Mouse (Mus musculus) kidney, embryonic 14.5 days (tissue): ENCODE measurements at regions not wholly inside any gene's neighbourhood (a gene's known extent, or its start where the extent isn't known, plus 50 kb on each side); places are given as distances from the start of the nearest gene placed in this dataset.
"Not testable (repeated sequence)": the region's sequence is repeated elsewhere in the genome, so short reads cannot be mapped to it uniquely, and the experiment has no call there.

Experiments used
- ATAC-seq: fragments of 200-750 bp; cut with Nextera tagmentation; 2 replicates; pipeline ENCODE4 v1.8.0; 2017; ENCODE audit warnings: moderate number of reproducible peaks, mild to moderate bottlenecking, moderate TSS enrichment, moderate library complexity; ENCODE audit not compliant: low FRiP score, low TSS enrichment
- H3K27ac ChIP-seq: fragments of 300-500 bp; sonication (generic); 2 replicates; pipeline ENCODE4 v1.5.1; 2014; ENCODE audit warnings: low read depth, mild to moderate bottlenecking, low read length, moderate library complexity, mixed read lengths
- H3K27me3 ChIP-seq: fragments of 300-500 bp; sonication (generic); 2 replicates; pipeline ENCODE4 v1.6.1; 2014; ENCODE audit warnings: mild to moderate bottlenecking, low read length; ENCODE audit not compliant: control insufficient read depth, insufficient read depth
- H3K36me3 ChIP-seq: fragments of 300-500 bp; sonication (generic); 2 replicates; pipeline ENCODE4 v1.6.1; 2014; ENCODE audit warnings: low read length, mixed read lengths; ENCODE audit not compliant: control insufficient read depth, insufficient read depth
- H3K4me1 ChIP-seq: fragments of 300-500 bp; sonication (generic); 2 replicates; pipeline ENCODE4 v1.6.1; 2014; ENCODE audit warnings: low read length, mixed read lengths; ENCODE audit not compliant: control insufficient read depth, insufficient read depth
- H3K4me2 ChIP-seq: fragments of 300-500 bp; sonication (generic); replicated peaks from 2 replicates; pipeline ENCODE4 v1.6.1; 2014; ENCODE audit warnings: low read depth, mild to moderate bottlenecking, low read length
- H3K4me3 ChIP-seq: fragments of 300-500 bp; sonication (generic); 2 replicates; pipeline ENCODE4 v1.5.1; 2014; ENCODE audit warnings: mild to moderate bottlenecking, low read length
- H3K9ac ChIP-seq: fragments of 300-500 bp; sonication (generic); 2 replicates; pipeline ENCODE4 v1.6.1; 2014; ENCODE audit warnings: low read depth, mild to moderate bottlenecking, low read length, moderate library complexity
- H3K9me3 ChIP-seq: fragments of 300-500 bp; sonication (generic); 2 replicates; pipeline ENCODE4 v1.6.1; 2016; ENCODE audit warnings: low read length; ENCODE audit not compliant: control insufficient read depth
- WGBS: fragments of 180-500 bp; shearing (Covaris S2); extraction: QIAGEN DNeasy Blood & Tissue Kit; methylation state at CpG from one replicate; pipeline ENCODE4 v1.1.7; 2014; 5-methylcytosine and 5-hydroxymethylcytosine counted together

GRCm38 (mm10) chr15:3171774-3172173, 96.6 kb upstream of the Selenop start:
- Histone ChIP-seq H3K4me2 (no peak overlapping the region), H3K9ac (no peak overlapping the region), H3K4me3 (no peak overlapping the region), H3K27me3 (no peaks in the 10 kb centered on the region), H3K27ac (no peak overlapping the region), H3K36me3 (no peaks in the 10 kb centered on the region), H3K4me1 (no peaks in the 10 kb centered on the region), H3K9me3 (no peaks in the 10 kb centered on the region)
- ATAC-seq = no peak

- ATAC-seq = no peak
- no peaks in the 10 kb centered on the region for H3K27me3 ChIP-seq
- no peaks in the 10 kb centered on the region for H3K4me1 ChIP-seq
- H3K27ac ChIP-seq = no peak overlapping the region
- H3K4me2 ChIP-seq = no peak overlapping the region
- no peak overlapping the region for H3K4me3 ChIP-seq
- WGBS = 51% methylated on average over 2 of the region's 2 CpGs
- no peak overlapping the region for H3K9ac ChIP-seq
- H3K9me3 ChIP-seq = no peaks in the 10 kb centered on the region
- H3K36me3 ChIP-seq = no peaks in the 10 kb centered on the region
Measured at GRCm38 (mm10) chr15:3174072-3174471, 94.3 kb upstream of the Selenop start.

- H3K4me2 ChIP-seq = no peak overlapping the region
- H3K27me3 ChIP-seq = no peaks in the 10 kb centered on the region
- ATAC-seq = no peak
- 36% methylated on average over 2 of the region's 2 CpGs for WGBS
- no peak overlapping the region for H3K9ac ChIP-seq
- no peaks in the 10 kb centered on the region for H3K4me1 ChIP-seq
- H3K36me3 ChIP-seq = no peaks in the 10 kb centered on the region
- H3K27ac ChIP-seq = no peak overlapping the region
- no peaks in the 10 kb centered on the region for H3K9me3 ChIP-seq
- H3K4me3 ChIP-seq = no peak overlapping the region
Measured at GRCm38 (mm10) chr15:3174848-3175247, 93.5 kb upstream of the Selenop start.

- 80% methylated on average over 2 of the region's 2 CpGs for WGBS
- Histone ChIP-seq H3K27ac (no peak overlapping the region), H3K9ac (no peak overlapping the region), H3K4me2 (no peak overlapping the region), H3K4me3 (no peak overlapping the region), H3K27me3 (no peaks in the 10 kb centered on the region), H3K9me3 (no peaks in the 10 kb centered on the region), H3K4me1 (no peaks in the 10 kb centered on the region), H3K36me3 (no peaks in the 10 kb centered on the region)
- 0 out of 2 replicates have a peak, but pooled peaks have one; percentile 12 for ATAC-seq
Measured at GRCm38 (mm10) chr15:3201912-3202653, 66.3 kb upstream of the Selenop start.

GRCm38 (mm10) chr15:3205522-3205921, 62.8 kb upstream of the Selenop start:
- no peak overlapping the region for H3K4me3 ChIP-seq
- no peaks in the 10 kb centered on the region for H3K36me3 ChIP-seq
- no peaks in the 10 kb centered on the region for H3K4me1 ChIP-seq
- H3K27ac ChIP-seq = no peak overlapping the region
- H3K4me2 ChIP-seq = no peak overlapping the region
- no peak overlapping the region for H3K9ac ChIP-seq
- peaks cover 4% of the 10 kb centered on the region; the same call in 1 of the 2 replicates for H3K9me3 ChIP-seq
- WGBS = 79% methylated on average over 6 of the region's 6 CpGs
- H3K27me3 ChIP-seq = no peaks in the 10 kb centered on the region
- ATAC-seq = no peak

GRCm38 (mm10) chr15:3206076-3206475, 62.3 kb upstream of the Selenop start:
- H3K27ac ChIP-seq, H3K9me3 ChIP-seq, H3K27me3 ChIP-seq, H3K4me3 ChIP-seq, ATAC-seq, H3K4me1 ChIP-seq, H3K4me2 ChIP-seq, H3K9ac ChIP-seq, H3K36me3 ChIP-seq: not testable (repeated sequence)
- WGBS = 60% methylated on average over 6 of the region's 6 CpGs

GRCm38 (mm10) chr15:3213721-3214120, 54.6 kb upstream of the Selenop start:
- no peak overlapping the region for H3K4me3 ChIP-seq
- 3% methylated on average over 4 of the region's 4 CpGs for WGBS
- H3K4me1 ChIP-seq = no peaks in the 10 kb centered on the region
- H3K9me3 ChIP-seq = no peaks in the 10 kb centered on the region
- no peak for ATAC-seq
- no peak overlapping the region for H3K4me2 ChIP-seq
- no peaks in the 10 kb centered on the region for H3K27me3 ChIP-seq
- no peak overlapping the region for H3K27ac ChIP-seq
- no peak overlapping the region for H3K9ac ChIP-seq
- no peaks in the 10 kb centered on the region for H3K36me3 ChIP-seq

GRCm38 (mm10) chr15:3215201-3215600, 53.1 kb upstream of the Selenop start:
- Histone ChIP-seq H3K4me2 (no peak overlapping the region), H3K4me3 (no peak overlapping the region), H3K9ac (no peak overlapping the region), H3K36me3 (no peaks in the 10 kb centered on the region), H3K4me1 (no peaks in the 10 kb centered on the region), H3K27ac (no peak overlapping the region), H3K27me3 (no peaks in the 10 kb centered on the region), H3K9me3 (no peaks in the 10 kb centered on the region)
- no peak for ATAC-seq
- 54% methylated on average over 1 of the region's 1 CpGs for WGBS
